Mouse (Mus musculus): ENCODE data around the gene Olfr1197. TPM values are rescaled to one million over a fixed set of nuclear protein-coding genes. Genes with fewer than 3 reads are reported as not detected.

Gene Olfr1197
- total RNA-seq (2017) = not detected in 2 replicates

DNA sequence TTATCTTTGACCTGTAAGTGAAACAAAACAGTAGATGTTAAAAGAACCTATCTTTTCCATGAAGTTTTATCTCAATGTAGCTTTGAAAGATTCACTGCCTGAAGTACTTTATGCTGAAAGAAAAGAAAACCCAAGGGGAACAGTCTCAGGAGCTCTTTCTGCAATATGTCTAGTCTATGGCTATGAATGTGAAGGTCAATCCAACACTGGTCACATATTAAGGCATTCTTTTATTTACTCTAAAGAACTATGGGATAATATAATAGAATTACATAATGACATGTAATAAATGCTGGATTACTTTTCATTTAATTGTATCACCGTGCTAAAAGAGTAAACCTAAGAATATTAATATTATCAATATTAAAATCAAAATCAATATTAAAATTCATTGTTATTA lies at the start of gene Olfr1197:
TSS of gene Olfr1197 (minus strand) at position 101 of the 400 bp plus-strand sequence.
- ATAC-seq (ENCODE audit: extremely low read depth, insufficient number of reproducible peaks, low FRiP score, poor library complexity, severe bottlenecking) = no peak

DNA sequence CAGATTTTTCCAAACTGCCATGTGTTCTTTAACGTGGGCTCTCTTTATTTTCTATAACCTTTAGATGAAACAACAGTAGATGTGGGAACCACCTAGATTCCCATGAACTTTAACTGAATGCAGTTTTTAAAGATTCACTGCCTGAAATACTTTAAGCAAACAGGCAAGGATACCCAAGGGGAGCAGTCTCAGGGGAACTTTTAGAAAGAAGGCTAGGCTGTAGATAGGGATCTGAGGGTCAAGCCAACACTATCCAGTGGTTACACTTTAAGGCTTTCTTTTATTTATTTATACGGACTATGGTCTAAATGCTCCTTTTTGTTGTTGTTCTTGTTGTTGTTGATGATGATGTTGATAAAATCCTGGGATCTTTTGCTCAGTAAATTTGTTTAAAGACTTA lies 38.2 kb upstream of the Olfr1197 start, which contains the start of gene Olfr1200:
TSS of gene Olfr1200 (minus strand) at position 101 of the 400 bp plus-strand sequence.
- no peak for ATAC-seq (ENCODE audit: extremely low read depth, insufficient number of reproducible peaks, low FRiP score, poor library complexity, severe bottlenecking)

- ATAC-seq (ENCODE audit: extremely low read depth, insufficient number of reproducible peaks, low FRiP score, poor library complexity, severe bottlenecking) = no peak
Measured at GRCm38 (mm10) chr2:88760369-88760768, 28.2 kb upstream of the Olfr1197 start, which contains the start of gene Olfr1199. Gene Olfr1199 (minus strand): TSS chr2:88760469.

DNA sequence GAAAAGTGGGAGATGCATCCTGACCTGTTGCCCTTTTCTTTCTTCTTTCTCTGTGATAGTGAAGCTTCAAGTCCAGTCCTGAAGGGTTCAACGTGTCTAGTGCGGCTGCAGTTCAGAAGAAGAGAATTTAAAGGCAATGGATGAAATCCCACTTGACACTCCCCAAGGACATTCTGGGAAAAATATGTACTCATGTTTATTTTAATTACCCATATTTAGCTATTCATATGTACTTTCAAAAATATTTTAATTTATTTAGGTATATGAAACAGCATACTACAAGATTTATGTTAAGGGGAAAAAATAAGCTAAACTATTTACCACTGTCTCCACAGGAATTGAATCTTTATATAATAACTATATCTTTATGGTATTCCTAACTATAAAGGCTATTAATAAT lies 19.1 kb upstream of the Olfr1197 start, which contains the start of gene Olfr1198:
TSS of gene Olfr1198 (minus strand) at position 101 of the 400 bp plus-strand sequence.
- no peak for ATAC-seq (ENCODE audit: extremely low read depth, insufficient number of reproducible peaks, low FRiP score, poor library complexity, severe bottlenecking)

DNA sequence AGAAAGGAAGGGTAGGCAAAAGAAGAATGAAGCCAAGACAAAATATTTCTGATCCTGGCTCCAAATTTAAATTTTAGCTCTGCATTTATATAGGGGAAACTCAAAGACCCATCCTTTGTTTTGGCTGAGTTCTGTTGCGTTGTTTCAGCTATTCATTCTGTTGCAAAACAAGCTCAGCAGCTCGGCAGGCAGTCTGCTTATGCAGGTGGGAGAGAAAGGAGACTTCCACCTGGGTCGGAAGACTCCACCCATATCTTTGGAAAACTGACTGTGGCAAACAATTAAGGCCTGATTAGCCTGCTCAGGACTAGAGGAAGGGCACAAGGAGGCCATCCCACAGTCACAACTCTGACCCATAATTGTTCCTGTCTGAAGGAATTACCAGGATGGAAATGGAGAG lies 11.2 kb upstream of the Olfr1197 start:
- ATAC-seq (ENCODE audit: extremely low read depth, insufficient number of reproducible peaks, low FRiP score, poor library complexity, severe bottlenecking) = no peak

GRCm38 (mm10) chr2:88704497-88704896 lies 27.7 kb downstream of the Olfr1197 start, which contains the start of gene Olfr1196:
Gene Olfr1196 (minus strand): TSS chr2:88704597.
- no peak for ATAC-seq (ENCODE audit: extremely low read depth, insufficient number of reproducible peaks, low FRiP score, poor library complexity, severe bottlenecking)

GRCm38 (mm10) chr2:88689087-88689486 lies 43.1 kb downstream of the Olfr1197 start, which contains the start of gene Olfr1195:
Gene Olfr1195 (minus strand): TSS chr2:88689187.
- no peak for ATAC-seq (ENCODE audit: extremely low read depth, insufficient number of reproducible peaks, low FRiP score, poor library complexity, severe bottlenecking)

Other genes starting within 250 kb of the Olfr1197 start
- not detected in 2 replicates for gene Olfr1184, start 248.8 kb downstream of the Olfr1197 start, total RNA-seq (2017)
- not detected in 2 replicates for gene Olfr1185-ps1, start 239.0 kb downstream of the Olfr1197 start, total RNA-seq (2017)
- not detected in 2 replicates for gene Olfr1186, start 213.8 kb downstream of the Olfr1197 start, total RNA-seq (2017)
- gene Olfr1188, start 175.4 kb downstream of the Olfr1197 start, total RNA-seq (2017) = not detected in 2 replicates
- gene Olfr1189, start 145.9 kb downstream of the Olfr1197 start, total RNA-seq (2017) = not detected in 2 replicates
- not detected in 2 replicates for gene Olfr1191-ps1, start 91.8 kb downstream of the Olfr1197 start, total RNA-seq (2017)
- 0.12 TPM in 1 of 2 replicates, not detected in the other for gene Olfr1192-ps1, start 83.9 kb downstream of the Olfr1197 start, total RNA-seq (2017)
- gene Olfr1193, start 56.7 kb downstream of the Olfr1197 start, total RNA-seq (2017) = not detected in 2 replicates
- not detected in 2 replicates for gene Olfr1195, start 43.2 kb downstream of the Olfr1197 start, total RNA-seq (2017)
- not detected in 2 replicates for gene Olfr1196, start 27.8 kb downstream of the Olfr1197 start, total RNA-seq (2017)
- not detected in 2 replicates for gene Olfr1198, start 19.0 kb upstream of the Olfr1197 start, total RNA-seq (2017)
- gene Olfr1199, start 28.1 kb upstream of the Olfr1197 start, total RNA-seq (2017) = not detected in 2 replicates
- not detected in 2 replicates for gene Olfr1200, start 38.1 kb upstream of the Olfr1197 start, total RNA-seq (2017)
- not detected in 2 replicates for gene Olfr1201, start 60.7 kb upstream of the Olfr1197 start, total RNA-seq (2017)
- not detected in 2 replicates for gene Olfr1202, start 82.1 kb upstream of the Olfr1197 start, total RNA-seq (2017)
- not detected in 2 replicates for gene Olfr1205, start 97.4 kb upstream of the Olfr1197 start, total RNA-seq (2017)
- not detected in 2 replicates for gene Olfr1204, start 116.9 kb upstream of the Olfr1197 start, total RNA-seq (2017)
- not detected in 2 replicates for gene Olfr1206, start 130.9 kb upstream of the Olfr1197 start, total RNA-seq (2017)
- gene Olfr1208, start 169.9 kb upstream of the Olfr1197 start, total RNA-seq (2017) = 0.25 TPM in 1 of 2 replicates, not detected in the other
- not detected in 2 replicates for gene Olfr1209, start 182.8 kb upstream of the Olfr1197 start, total RNA-seq (2017)
- not detected in 2 replicates for gene Olfr1211, start 205.7 kb upstream of the Olfr1197 start, total RNA-seq (2017)
- not detected in 2 replicates for gene Olfr1212, start 221.6 kb upstream of the Olfr1197 start, total RNA-seq (2017)
- gene Gm13762, start 247.9 kb upstream of the Olfr1197 start, total RNA-seq (2017) = not detected in 2 replicates

Measured in neutrophil, adult 5-6 weeks (primary cell).